Mouse (Mus musculus): ENCODE results near the gene Ptprd. TPM values are rescaled to one million over a fixed set of nuclear protein-coding genes. Genes with fewer than 3 reads are reported as not detected.
"Not testable (repeated sequence)": the region's sequence is repeated elsewhere in the genome, so short reads cannot be mapped to it uniquely, and the experiment has no call there.

Gene Ptprd
- polyA plus RNA-seq, 1 experiment from 2014 or later: 10.0 TPM

- no peaks in the 10 kb centered on the region for H3K27me3 ChIP-seq (ENCODE audit: control insufficient read depth, insufficient read depth, low read length)
- no peaks in the 10 kb centered on the region for H3K36me3 ChIP-seq (ENCODE audit: control insufficient read depth, insufficient read depth)
- H3K27ac ChIP-seq (ENCODE audit: low read length): no peak overlapping the region
- H3K4me1 ChIP-seq (ENCODE audit: control insufficient read depth, insufficient read depth, low read length): no peaks in the 10 kb centered on the region
- H3K9me3 ChIP-seq (replicated peaks; ENCODE audit: control insufficient read depth, low read length): no peaks in the 10 kb centered on the region
- no peak overlapping the region for H3K9ac ChIP-seq (ENCODE audit: low read length)
- 70% methylated on average over 1 of the region's 1 CpGs for WGBS
- ATAC-seq (replicated peaks; ENCODE audit: extremely low read depth, insufficient read depth, low FRiP score): no peak
- H3K4me3 ChIP-seq (ENCODE audit: low read length): no peak overlapping the region
- H3K4me2 ChIP-seq (ENCODE audit: low read depth, low read length): no peak overlapping the region
These were observed 209.7 kb downstream of the Ptprd start for GRCm38 (mm10) chr4:78002065-78002464.

DNA sequence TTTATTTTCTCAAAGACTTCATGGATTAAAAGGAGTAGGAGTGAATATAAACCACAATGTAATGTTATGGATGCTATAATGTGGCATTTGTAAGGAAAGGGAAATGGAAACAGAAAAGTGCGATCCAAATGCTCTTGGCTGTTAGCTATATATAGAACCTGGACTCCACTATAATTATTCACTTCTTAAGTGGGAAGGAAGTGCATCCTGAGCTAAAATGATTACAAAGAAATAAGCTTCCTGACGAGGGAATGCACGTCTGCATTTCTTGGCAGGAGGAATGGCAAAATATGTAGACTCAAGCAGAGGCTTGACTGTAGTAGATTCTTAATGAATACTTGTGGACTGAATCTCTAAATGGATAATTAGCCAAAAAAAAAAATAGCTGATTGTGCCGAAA, 219.1 kb downstream of the Ptprd start:
- 57% methylated on average over 4 of the region's 4 CpGs for WGBS
- ATAC-seq (replicated peaks; ENCODE audit: extremely low read depth, insufficient read depth, low FRiP score): no peak
- no peaks in the 10 kb centered on the region for H3K4me1 ChIP-seq (ENCODE audit: control insufficient read depth, insufficient read depth, low read length)
- H3K36me3 ChIP-seq (ENCODE audit: control insufficient read depth, insufficient read depth): no peaks in the 10 kb centered on the region
- H3K9ac ChIP-seq (ENCODE audit: low read length): no peak overlapping the region
- H3K4me3 ChIP-seq (ENCODE audit: low read length): no peak overlapping the region
- no peak overlapping the region for H3K4me2 ChIP-seq (ENCODE audit: low read depth, low read length)
- no peaks in the 10 kb centered on the region for H3K9me3 ChIP-seq (replicated peaks; ENCODE audit: control insufficient read depth, low read length)
- H3K27me3 ChIP-seq (ENCODE audit: control insufficient read depth, insufficient read depth, low read length): no peaks in the 10 kb centered on the region
- H3K27ac ChIP-seq (ENCODE audit: low read length): no peak overlapping the region

GRCm38 (mm10) chr4:77982094-77982493, 229.7 kb downstream of the Ptprd start:
- no peak overlapping the region for H3K27ac ChIP-seq (ENCODE audit: low read length)
- no peaks in the 10 kb centered on the region for H3K9me3 ChIP-seq (replicated peaks; ENCODE audit: control insufficient read depth, low read length)
- 76% methylated on average over 4 of the region's 4 CpGs for WGBS

GRCm38 (mm10) chr4:77961711-77962110, 250.1 kb downstream of the Ptprd start:
- H3K4me3 ChIP-seq (ENCODE audit: low read length): no peak overlapping the region
- H3K27ac ChIP-seq (ENCODE audit: low read length): no peak overlapping the region
- no peaks in the 10 kb centered on the region for H3K4me1 ChIP-seq (ENCODE audit: control insufficient read depth, insufficient read depth, low read length)
- no peaks in the 10 kb centered on the region for H3K9me3 ChIP-seq (replicated peaks; ENCODE audit: control insufficient read depth, low read length)
- no peak for ATAC-seq (replicated peaks; ENCODE audit: extremely low read depth, insufficient read depth, low FRiP score)
- no peak overlapping the region for H3K4me2 ChIP-seq (ENCODE audit: low read depth, low read length)
- H3K36me3 ChIP-seq (ENCODE audit: control insufficient read depth, insufficient read depth): no peaks in the 10 kb centered on the region
- WGBS: 20% methylated on average over 2 of the region's 2 CpGs
- no peak overlapping the region for H3K9ac ChIP-seq (ENCODE audit: low read length)
- no peaks in the 10 kb centered on the region for H3K27me3 ChIP-seq (ENCODE audit: control insufficient read depth, insufficient read depth, low read length)

More at GRCm38 (mm10) chr4:77982094-77982493, 229.7 kb downstream of the Ptprd start:
- no peak for ATAC-seq (replicated peaks; ENCODE audit: extremely low read depth, insufficient read depth, low FRiP score)
- no peak overlapping the region for H3K4me3 ChIP-seq (ENCODE audit: low read length)
- no peaks in the 10 kb centered on the region for H3K4me1 ChIP-seq (ENCODE audit: control insufficient read depth, insufficient read depth, low read length)
- no peaks in the 10 kb centered on the region for H3K27me3 ChIP-seq (ENCODE audit: control insufficient read depth, insufficient read depth, low read length)
- H3K4me2 ChIP-seq (ENCODE audit: low read depth, low read length): no peak overlapping the region
- H3K9ac ChIP-seq (ENCODE audit: low read length): no peak overlapping the region
- H3K36me3 ChIP-seq (ENCODE audit: control insufficient read depth, insufficient read depth): no peaks in the 10 kb centered on the region

GRCm38 (mm10) chr4:77889489-77889888, 322.3 kb downstream of the Ptprd start:
- no peak overlapping the region for H3K4me2 ChIP-seq (ENCODE audit: low read depth, low read length)
- WGBS: 74% methylated on average over 4 of the region's 4 CpGs
- H3K27ac ChIP-seq (ENCODE audit: low read length): no peak overlapping the region
- H3K9me3 ChIP-seq (replicated peaks; ENCODE audit: control insufficient read depth, low read length): no peaks in the 10 kb centered on the region
- no peak overlapping the region for H3K9ac ChIP-seq (ENCODE audit: low read length)
- H3K4me1 ChIP-seq (ENCODE audit: control insufficient read depth, insufficient read depth, low read length): no peaks in the 10 kb centered on the region
- no peaks in the 10 kb centered on the region for H3K27me3 ChIP-seq (ENCODE audit: control insufficient read depth, insufficient read depth, low read length)
- no peak for ATAC-seq (replicated peaks; ENCODE audit: extremely low read depth, insufficient read depth, low FRiP score)
- H3K36me3 ChIP-seq (ENCODE audit: control insufficient read depth, insufficient read depth): no peaks in the 10 kb centered on the region
- H3K4me3 ChIP-seq (ENCODE audit: low read length): no peak overlapping the region

- Histone ChIP-seq H3K27me3 (ENCODE audit: control insufficient read depth, insufficient read depth, low read length) (no peaks in the 10 kb centered on the region), H3K36me3 (ENCODE audit: control insufficient read depth, insufficient read depth) (no peaks in the 10 kb centered on the region), H3K4me1 (ENCODE audit: control insufficient read depth, insufficient read depth, low read length) (no peaks in the 10 kb centered on the region), H3K4me3 (ENCODE audit: low read length) (no peak overlapping the region), H3K4me2 (ENCODE audit: low read depth, low read length) (no peak overlapping the region), H3K27ac (ENCODE audit: low read length) (no peak overlapping the region), H3K9ac (ENCODE audit: low read length) (no peak overlapping the region), H3K9me3 (replicated peaks; ENCODE audit: control insufficient read depth, low read length) (no peaks in the 10 kb centered on the region)
- no peak; the same call in 1 of the 2 replicates for ATAC-seq (replicated peaks; ENCODE audit: extremely low read depth, insufficient read depth, low FRiP score)
- 57% methylated on average over 2 of the region's 2 CpGs for WGBS
These were observed 331.5 kb downstream of the Ptprd start for GRCm38 (mm10) chr4:77880213-77880612.

DNA sequence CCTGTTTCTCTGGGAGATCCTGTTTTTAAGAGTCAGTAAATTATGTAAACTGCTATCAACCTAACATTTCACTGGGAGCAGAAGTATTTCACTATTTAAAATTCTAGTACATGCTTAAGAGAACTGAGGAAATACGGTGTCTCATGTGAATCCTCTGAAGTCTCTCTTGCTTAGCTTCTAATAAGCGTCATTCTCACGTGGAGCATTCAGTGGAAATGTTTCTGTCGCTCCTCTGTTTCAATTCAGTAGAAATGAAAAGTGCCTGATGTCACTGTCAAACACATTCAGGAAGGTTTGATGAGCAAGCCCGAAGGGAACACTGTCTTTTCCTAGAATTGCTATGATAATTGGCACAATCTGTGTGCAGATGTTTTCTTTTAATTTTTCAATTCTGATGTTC, 350.5 kb downstream of the Ptprd start:
- Histone ChIP-seq H3K27me3 (ENCODE audit: control insufficient read depth, insufficient read depth, low read length) (no peaks in the 10 kb centered on the region), H3K4me2 (ENCODE audit: low read depth, low read length) (no peak overlapping the region), H3K9me3 (replicated peaks; ENCODE audit: control insufficient read depth, low read length) (no peaks in the 10 kb centered on the region), H3K4me3 (ENCODE audit: low read length) (no peak overlapping the region), H3K9ac (ENCODE audit: low read length) (no peak overlapping the region), H3K4me1 (ENCODE audit: control insufficient read depth, insufficient read depth, low read length) (no peaks in the 10 kb centered on the region), H3K36me3 (ENCODE audit: control insufficient read depth, insufficient read depth) (no peaks in the 10 kb centered on the region), H3K27ac (ENCODE audit: low read length) (no peak overlapping the region)
- no peak for ATAC-seq (replicated peaks; ENCODE audit: extremely low read depth, insufficient read depth, low FRiP score)
- 73% methylated on average over 5 of the region's 5 CpGs for WGBS

DNA sequence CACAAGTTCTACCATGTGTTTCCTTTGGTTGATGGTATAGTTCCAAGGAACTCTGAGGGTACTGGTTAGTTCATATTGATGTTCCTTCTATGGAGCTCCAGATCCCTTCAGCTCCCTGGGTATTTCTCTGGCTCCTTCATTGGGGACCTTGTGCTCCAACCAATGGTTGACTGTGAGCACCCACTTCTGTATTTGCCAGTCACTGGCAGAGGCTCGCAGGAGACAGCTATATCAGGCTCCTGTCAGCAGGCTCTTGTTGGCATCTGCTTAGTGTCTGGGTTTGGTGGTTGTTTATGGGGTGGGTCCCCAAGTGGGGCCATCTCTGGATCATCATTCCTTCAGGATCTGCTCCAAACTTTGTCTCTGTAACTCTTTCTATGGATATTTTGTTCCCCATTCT, 414.4 kb downstream of the Ptprd start:
- not testable (repeated sequence) for H3K9me3 ChIP-seq (replicated peaks; ENCODE audit: control insufficient read depth, low read length); ATAC-seq (replicated peaks; ENCODE audit: extremely low read depth, insufficient read depth, low FRiP score); H3K27ac ChIP-seq (ENCODE audit: low read length); H3K4me1 ChIP-seq (ENCODE audit: control insufficient read depth, insufficient read depth, low read length); H3K4me2 ChIP-seq (ENCODE audit: low read depth, low read length); H3K36me3 ChIP-seq (ENCODE audit: control insufficient read depth, insufficient read depth); H3K27me3 ChIP-seq (ENCODE audit: control insufficient read depth, insufficient read depth, low read length); H3K4me3 ChIP-seq (ENCODE audit: low read length); H3K9ac ChIP-seq (ENCODE audit: low read length)
- WGBS: 10% methylated on average over 1 of the region's 1 CpGs

- 74% methylated on average over 2 of the region's 2 CpGs for WGBS
- no peak overlapping the region for H3K27ac ChIP-seq (ENCODE audit: low read length)
- no peaks in the 10 kb centered on the region for H3K4me1 ChIP-seq (ENCODE audit: control insufficient read depth, insufficient read depth, low read length)
- no peaks in the 10 kb centered on the region for H3K9me3 ChIP-seq (replicated peaks; ENCODE audit: control insufficient read depth, low read length)
- no peak overlapping the region for H3K4me3 ChIP-seq (ENCODE audit: low read length)
- no peak overlapping the region for H3K4me2 ChIP-seq (ENCODE audit: low read depth, low read length)
- no peak for ATAC-seq (replicated peaks; ENCODE audit: extremely low read depth, insufficient read depth, low FRiP score)
- no peaks in the 10 kb centered on the region for H3K27me3 ChIP-seq (ENCODE audit: control insufficient read depth, insufficient read depth, low read length)
- H3K36me3 ChIP-seq (ENCODE audit: control insufficient read depth, insufficient read depth): no peaks in the 10 kb centered on the region
- H3K9ac ChIP-seq (ENCODE audit: low read length): no peak overlapping the region
These were observed 434.5 kb downstream of the Ptprd start for GRCm38 (mm10) chr4:77777237-77777636.

GRCm38 (mm10) chr4:77763790-77764189, 448.0 kb downstream of the Ptprd start:
- Histone ChIP-seq H3K9me3 (replicated peaks; ENCODE audit: control insufficient read depth, low read length) (no peaks in the 10 kb centered on the region), H3K4me2 (ENCODE audit: low read depth, low read length) (no peak overlapping the region), H3K9ac (ENCODE audit: low read length) (no peak overlapping the region), H3K27ac (ENCODE audit: low read length) (no peak overlapping the region), H3K4me1 (ENCODE audit: control insufficient read depth, insufficient read depth, low read length) (no peaks in the 10 kb centered on the region), H3K27me3 (ENCODE audit: control insufficient read depth, insufficient read depth, low read length) (no peaks in the 10 kb centered on the region), H3K36me3 (ENCODE audit: control insufficient read depth, insufficient read depth) (no peaks in the 10 kb centered on the region), H3K4me3 (ENCODE audit: low read length) (no peak overlapping the region)
- 21% methylated on average over 1 of the region's 1 CpGs for WGBS
- no peak for ATAC-seq (replicated peaks; ENCODE audit: extremely low read depth, insufficient read depth, low FRiP score)

Measured in heart, embryonic 16.5 days (tissue).